Mouse (Mus musculus) midbrain, embryonic 16.5 days (tissue): ENCODE results near the gene Slc1a2. TPM values are rescaled to one million over a fixed set of nuclear protein-coding genes. Genes with fewer than 3 reads are reported as not detected.
A peak's percentile ranks its signal among the peaks of the same experiment; 100 is the strongest.

ENCODE experiments used
- ATAC-seq: fragments of 200-750 bp; cut with Nextera tagmentation; 2 replicates; pipeline ENCODE4 v1.8.0; 2017; ENCODE audit warnings: moderate TSS enrichment
- H3K27ac ChIP-seq: fragments of 300-500 bp; sonication (generic); 2 replicates; pipeline ENCODE4 v1.5.1; 2014; ENCODE audit warnings: mild to moderate bottlenecking, low read length, mixed read lengths
- H3K27me3 ChIP-seq: fragments of 300-500 bp; sonication (generic); 2 replicates; pipeline ENCODE4 v1.6.1; 2014; ENCODE audit warnings: low read depth, low read length, mixed read lengths; ENCODE audit not compliant: control insufficient read depth, insufficient read depth
- H3K36me3 ChIP-seq: fragments of 300-500 bp; sonication (generic); 2 replicates; pipeline ENCODE4 v1.6.1; 2014; ENCODE audit warnings: mild to moderate bottlenecking, low read length, moderate library complexity, mixed read lengths; ENCODE audit not compliant: control insufficient read depth, insufficient read depth
- H3K4me1 ChIP-seq: fragments of 300-500 bp; sonication (generic); 2 replicates; pipeline ENCODE4 v1.6.1; 2014; ENCODE audit warnings: mild to moderate bottlenecking, low read length, mixed read lengths; ENCODE audit not compliant: control insufficient read depth, insufficient read depth
- H3K4me2 ChIP-seq: fragments of 300-500 bp; sonication (generic); 2 replicates; pipeline ENCODE4 v1.6.1; 2014; ENCODE audit warnings: mild to moderate bottlenecking, low read length, mixed read lengths
- H3K4me3 ChIP-seq: fragments of 300-500 bp; sonication (generic); 2 replicates; pipeline ENCODE4 v1.5.1; 2014; ENCODE audit warnings: low read depth, mild to moderate bottlenecking, low read length, moderate library complexity, mixed read lengths
- H3K9ac ChIP-seq: fragments of 300-500 bp; sonication (generic); 2 replicates; pipeline ENCODE4 v1.6.1; 2014; ENCODE audit warnings: low read depth, low read length, mixed read lengths
- H3K9me3 ChIP-seq: fragments of 300-500 bp; sonication (generic); replicated peaks from 2 replicates; pipeline ENCODE4 v1.6.1; 2014; ENCODE audit warnings: mild to moderate bottlenecking, low read length, mixed read lengths; ENCODE audit not compliant: control insufficient read depth, poor library complexity, severe bottlenecking
- WGBS: fragments of 180-500 bp; shearing (Covaris S2); extraction: QIAGEN DNeasy Blood & Tissue Kit; methylation state at CpG from one replicate; pipeline ENCODE4 v1.1.7; 2014; 5-methylcytosine and 5-hydroxymethylcytosine counted together
- polyA plus RNA-seq: library from polyadenylated mRNA; unstranded; fragments of >200 nt; fragmentation: Nextera tagmentation; extraction: Ambion mirVana; gene quantifications from 2 replicates; pipeline ENCODE4 v1.2.1, GENCODE M21; 2015

Slc1a2 gene
- polyA plus RNA-seq, 1 experiment from 2014 or later = 14.5 TPM

DNA sequence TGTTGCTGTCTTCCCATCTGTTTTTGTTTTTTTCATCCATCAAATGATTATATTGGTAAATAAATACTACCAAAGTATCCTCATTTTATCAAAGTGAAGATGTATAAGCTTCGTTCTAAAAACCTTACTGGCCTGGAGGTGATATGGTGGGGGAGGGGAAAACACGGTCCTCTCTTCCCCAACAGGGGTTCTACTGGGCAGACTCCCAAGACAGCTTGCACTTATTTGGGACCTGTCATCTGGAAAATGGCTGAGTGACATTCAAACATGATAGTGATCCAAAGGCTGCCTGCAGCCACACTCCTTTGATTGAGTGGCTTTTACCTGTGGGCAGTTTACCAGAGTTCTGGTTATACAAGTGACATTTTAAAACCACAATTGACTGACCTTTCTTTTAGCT lies 76.6 kb downstream of the Slc1a2 start:
- no peaks in the 10 kb centered on the region for H3K9me3 ChIP-seq
- no peak overlapping the region for H3K9ac ChIP-seq
- no peaks in the 10 kb centered on the region for H3K27me3 ChIP-seq
- H3K36me3 ChIP-seq = peaks cover 5% of the 10 kb centered on the region
- H3K4me3 ChIP-seq = no peak overlapping the region
- WGBS = 75% methylated on average over 2 of the region's 2 CpGs
- peaks cover 11% of the 10 kb centered on the region for H3K4me1 ChIP-seq
- no peak for ATAC-seq
- no peak overlapping the region for H3K27ac ChIP-seq
- no peak overlapping the region for H3K4me2 ChIP-seq

DNA sequence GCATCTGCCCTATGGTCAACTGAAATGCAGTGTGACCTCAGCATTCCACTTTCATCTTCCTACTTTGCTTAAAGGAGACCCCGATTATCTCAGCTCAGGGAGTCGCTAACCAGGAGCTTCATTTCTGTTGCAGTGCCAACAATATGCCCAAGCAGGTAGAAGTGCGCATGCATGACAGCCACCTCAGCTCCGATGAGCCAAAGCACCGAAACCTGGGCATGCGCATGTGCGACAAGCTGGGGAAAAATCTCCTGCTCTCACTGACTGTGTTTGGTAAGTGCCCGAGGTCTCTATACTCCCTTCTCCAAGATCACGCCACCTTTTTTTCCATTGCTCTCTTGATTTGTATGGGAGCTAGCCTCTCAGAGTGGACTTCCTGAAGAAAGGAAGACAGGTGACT lies 77.4 kb downstream of the Slc1a2 start:
- 94% methylated on average over 9 of the region's 9 CpGs for WGBS
- no peak for ATAC-seq
- H3K27ac ChIP-seq = no peak overlapping the region
- no peak overlapping the region for H3K4me3 ChIP-seq
- no peak overlapping the region for H3K9ac ChIP-seq
- no peaks in the 10 kb centered on the region for H3K27me3 ChIP-seq
- peaks cover 5% of the 10 kb centered on the region for H3K36me3 ChIP-seq
- H3K9me3 ChIP-seq = no peaks in the 10 kb centered on the region
- H3K4me2 ChIP-seq = no peak overlapping the region
- peaks cover 3% of the 10 kb centered on the region for H3K4me1 ChIP-seq

DNA sequence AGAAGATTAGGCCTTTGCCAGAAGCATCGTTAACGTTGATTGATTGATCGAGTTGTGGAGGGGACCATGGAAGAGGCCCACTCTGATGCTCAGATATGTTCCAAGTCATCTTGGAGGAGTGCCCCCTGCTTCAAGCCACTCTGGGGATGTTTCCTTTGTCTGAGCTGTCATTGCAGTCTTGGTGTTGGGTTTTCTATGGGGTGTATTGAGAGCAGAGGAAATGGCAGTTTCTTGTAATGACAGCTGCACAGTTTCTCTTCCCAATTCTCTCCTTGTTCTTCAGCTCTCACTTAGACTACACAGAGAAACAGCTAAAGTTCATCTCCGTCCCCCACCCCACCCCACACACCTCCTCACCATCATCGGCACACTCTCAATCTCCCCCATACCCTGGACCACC lies 78.0 kb downstream of the Slc1a2 start:
- WGBS = 87% methylated on average over 5 of the region's 5 CpGs
- Histone ChIP-seq H3K4me3 (no peak overlapping the region), H3K27ac (no peak overlapping the region), H3K4me2 (no peak overlapping the region), H3K36me3 (peaks cover 7% of the 10 kb centered on the region), H3K9me3 (no peaks in the 10 kb centered on the region), H3K4me1 (0 out of 2 replicates have a peak, but pooled peaks cover 2% of the 10 kb centered on the region), H3K9ac (no peak overlapping the region), H3K27me3 (no peaks in the 10 kb centered on the region)
- ATAC-seq = no peak

DNA sequence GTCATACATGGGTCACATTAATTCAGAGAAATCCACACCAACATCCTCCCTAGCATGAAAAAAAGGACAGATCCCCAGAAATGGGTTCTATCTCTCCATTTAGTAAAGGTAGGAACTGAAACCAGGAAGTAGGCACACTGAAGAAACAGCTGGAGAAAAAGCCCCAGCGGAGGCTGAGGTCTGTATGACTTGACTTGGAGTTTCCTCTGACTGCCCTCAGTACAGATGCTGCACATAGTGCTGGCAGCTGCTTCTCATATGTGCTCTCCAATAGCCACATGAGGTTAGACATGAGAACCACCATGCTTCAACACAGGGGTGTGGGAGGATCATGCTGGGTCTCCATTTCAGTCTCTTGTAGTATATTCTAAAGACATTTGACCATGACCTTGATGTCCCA lies 80.4 kb downstream of the Slc1a2 start:
- peaks cover 7% of the 10 kb centered on the region for H3K36me3 ChIP-seq
- H3K4me1 ChIP-seq = no peaks in the 10 kb centered on the region
- no peak overlapping the region for H3K4me3 ChIP-seq
- ATAC-seq = no peak
- no peak overlapping the region for H3K4me2 ChIP-seq
- no peak overlapping the region for H3K9ac ChIP-seq
- no peak overlapping the region for H3K27ac ChIP-seq
- H3K9me3 ChIP-seq = no peaks in the 10 kb centered on the region
- no peaks in the 10 kb centered on the region for H3K27me3 ChIP-seq
- 92% methylated on average over 1 of the region's 1 CpGs for WGBS

DNA sequence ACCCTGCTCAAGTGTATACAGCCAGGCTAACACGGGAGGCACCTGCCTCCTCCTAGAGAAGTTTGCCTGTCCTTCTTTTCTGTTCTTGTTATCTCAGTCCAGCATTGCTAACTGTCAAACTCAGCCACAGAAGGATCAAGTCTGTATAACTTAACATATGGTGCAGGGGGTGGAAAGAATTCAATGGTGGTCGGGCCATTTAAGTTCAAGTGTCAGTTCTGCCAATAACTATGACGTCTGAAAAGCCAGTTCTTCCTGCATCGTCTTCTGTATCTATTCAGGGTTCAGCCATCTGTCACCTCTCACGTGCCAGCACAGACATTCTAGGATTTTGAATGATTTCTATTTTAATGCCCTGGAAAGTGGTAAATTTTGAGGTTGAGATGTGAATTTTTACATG lies 84.2 kb downstream of the Slc1a2 start:
- no peaks in the 10 kb centered on the region for H3K27me3 ChIP-seq
- 71% methylated on average over 5 of the region's 5 CpGs for WGBS
- no peak overlapping the region for H3K4me3 ChIP-seq
- no peak overlapping the region for H3K9ac ChIP-seq
- no peaks in the 10 kb centered on the region for H3K9me3 ChIP-seq
- H3K4me2 ChIP-seq = no peak overlapping the region
- ATAC-seq = no peak
- H3K36me3 ChIP-seq = peaks cover 9% of the 10 kb centered on the region
- peaks cover 20% of the 10 kb centered on the region for H3K4me1 ChIP-seq
- H3K27ac ChIP-seq = no peak overlapping the region

DNA sequence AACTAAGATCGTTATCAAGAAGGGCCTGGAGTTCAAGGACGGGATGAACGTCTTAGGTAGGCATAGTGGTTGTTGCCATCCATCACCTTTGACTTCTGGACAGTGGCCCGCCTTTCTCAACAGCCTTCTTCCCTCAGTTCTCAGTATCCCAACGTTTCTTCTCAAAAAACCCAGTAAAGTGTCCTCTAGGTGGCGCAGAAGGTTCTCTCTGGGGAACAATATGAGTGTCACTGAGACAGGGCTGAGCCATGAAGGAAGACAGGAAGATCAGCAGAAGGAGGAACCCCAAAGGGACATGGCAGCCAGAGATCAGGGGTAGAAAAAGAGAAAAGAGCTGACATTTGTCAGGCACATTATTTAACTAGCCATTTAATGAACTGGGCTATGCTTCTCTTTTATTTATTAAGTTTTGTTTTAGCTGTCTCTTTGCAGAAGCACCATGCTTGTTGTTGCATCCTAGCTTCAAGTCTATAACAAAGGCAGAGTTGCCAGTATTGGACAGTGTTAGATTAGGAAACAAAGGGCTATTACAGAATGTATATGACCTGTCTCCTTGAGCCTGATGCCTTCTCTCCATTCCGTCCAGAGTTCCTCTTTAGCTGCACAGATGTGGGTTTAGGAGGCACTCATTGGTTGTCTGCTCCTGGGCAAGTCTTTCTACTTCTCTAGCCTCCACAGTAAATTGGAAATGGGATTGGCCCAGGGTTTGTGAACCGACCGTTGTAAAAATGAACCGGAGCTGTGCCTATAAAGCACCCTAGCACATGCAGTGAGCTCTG lies 85.6 kb downstream of the Slc1a2 start:
- 65% methylated on average over 10 of the region's 10 CpGs for WGBS
- H3K9me3 ChIP-seq = no peaks in the 10 kb centered on the region
- H3K36me3 ChIP-seq = peaks cover 6% of the 10 kb centered on the region
- peak overlapping the region; percentile 75 for H3K27ac ChIP-seq
- ATAC-seq = no peak
- peaks cover 20% of the 10 kb centered on the region for H3K4me1 ChIP-seq
- H3K27me3 ChIP-seq = no peaks in the 10 kb centered on the region
- H3K4me3 ChIP-seq = no peak overlapping the region
- H3K4me2 ChIP-seq = no peak overlapping the region
- no peak overlapping the region for H3K9ac ChIP-seq

DNA sequence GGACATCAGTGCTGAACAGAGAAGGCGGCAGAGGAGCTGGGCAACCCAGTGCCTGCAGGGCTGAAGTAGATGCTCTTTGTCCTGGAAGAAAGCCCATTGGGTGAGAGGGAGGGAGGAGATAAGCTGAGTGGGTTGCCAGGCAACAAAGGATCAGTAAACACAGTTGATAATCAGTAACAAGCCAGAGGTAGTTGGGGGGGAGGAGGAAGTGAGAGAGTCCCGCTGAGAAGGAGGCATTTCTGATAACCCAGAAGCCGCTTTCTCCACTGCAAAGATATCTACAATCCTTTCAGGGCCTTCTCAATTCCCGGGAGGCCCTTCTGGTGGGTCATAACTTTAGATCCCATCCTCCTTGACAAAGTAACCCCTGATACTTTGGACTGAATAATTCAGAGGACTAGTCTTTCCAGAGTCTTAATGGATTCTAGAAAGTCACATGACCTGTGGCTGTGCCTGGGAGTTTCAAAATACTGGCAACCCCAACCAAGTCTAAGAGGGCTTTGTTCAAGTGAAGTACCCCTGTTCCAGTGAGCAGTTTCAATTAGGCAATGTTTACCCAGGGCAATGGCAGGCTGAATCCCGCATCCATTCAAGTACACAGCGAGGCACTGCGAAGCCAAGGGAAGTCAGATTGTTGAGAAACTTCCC lies 86.9 kb downstream of the Slc1a2 start:
- no peaks in the 10 kb centered on the region for H3K27me3 ChIP-seq
- H3K9ac ChIP-seq = no peak overlapping the region
- no peaks in the 10 kb centered on the region for H3K9me3 ChIP-seq
- peak; percentile 95 for ATAC-seq
- peaks cover 20% of the 10 kb centered on the region for H3K4me1 ChIP-seq
- peak overlapping the region; percentile 75 for H3K27ac ChIP-seq
- peaks cover 6% of the 10 kb centered on the region for H3K36me3 ChIP-seq
- WGBS = 5% methylated on average over 7 of the region's 7 CpGs
- no peak overlapping the region for H3K4me3 ChIP-seq
- peak overlapping the region; percentile 32; the same call in 1 of the 2 replicates for H3K4me2 ChIP-seq

DNA sequence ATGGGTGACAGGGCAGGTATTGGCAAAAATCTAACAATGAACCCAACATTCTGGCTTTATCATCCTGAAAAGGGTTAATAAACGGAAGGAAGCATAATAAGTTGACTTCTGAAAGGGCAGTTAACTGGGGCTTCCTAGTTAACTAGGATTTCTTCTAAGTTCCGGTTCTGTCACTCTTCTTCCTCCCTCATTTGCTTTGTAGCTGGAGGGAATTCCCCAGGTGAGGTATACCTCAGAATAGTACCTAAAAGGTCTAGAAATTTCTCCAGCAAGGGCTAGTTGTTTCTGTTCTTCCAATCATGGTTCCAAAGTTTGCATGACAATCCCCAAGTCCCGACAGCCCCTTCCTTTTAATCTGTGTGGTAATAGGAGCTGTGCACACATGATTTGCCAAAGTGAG lies 89.3 kb downstream of the Slc1a2 start:
- Histone ChIP-seq H3K27me3 (no peaks in the 10 kb centered on the region), H3K4me3 (no peak overlapping the region)
- 81% methylated on average over 3 of the region's 3 CpGs for WGBS

DNA sequence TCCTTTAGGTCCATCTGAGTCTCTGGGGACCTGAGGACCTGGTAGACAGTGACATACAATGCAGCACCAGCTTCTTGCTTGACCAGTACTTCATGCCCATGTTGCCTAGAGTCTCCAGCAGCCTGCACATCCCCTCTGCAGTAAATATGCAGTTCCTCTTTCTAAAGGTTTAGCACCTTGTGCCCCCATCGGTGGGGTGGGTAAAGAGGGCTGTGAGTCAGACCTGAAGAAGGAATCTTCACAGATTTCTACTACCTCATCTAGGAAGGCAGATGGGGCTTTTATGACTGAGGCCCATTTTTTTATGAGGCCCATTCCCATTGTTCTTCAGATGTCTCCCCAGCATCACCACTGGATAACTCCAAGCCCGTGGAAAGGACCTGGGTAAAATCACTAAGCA lies 91.5 kb downstream of the Slc1a2 start:
- Histone ChIP-seq H3K27ac (no peak overlapping the region), H3K9ac (no peak overlapping the region), H3K27me3 (no peaks in the 10 kb centered on the region), H3K4me1 (peaks cover 9% of the 10 kb centered on the region), H3K4me2 (no peak overlapping the region), H3K9me3 (no peaks in the 10 kb centered on the region), H3K4me3 (no peak overlapping the region), H3K36me3 (no peaks in the 10 kb centered on the region)
- 89% methylated on average over 2 of the region's 2 CpGs for WGBS
- ATAC-seq = no peak

More for the DNA sequence above, 89.3 kb downstream of the Slc1a2 start:
- ATAC-seq = no peak
- Histone ChIP-seq H3K4me2 (no peak overlapping the region), H3K36me3 (peaks cover 4% of the 10 kb centered on the region; the same call in 1 of the 2 replicates), H3K4me1 (peaks cover 20% of the 10 kb centered on the region), H3K9me3 (no peaks in the 10 kb centered on the region), H3K27ac (no peak overlapping the region), H3K9ac (no peak overlapping the region)
